Mouse (Mus musculus) lung, postnatal 25 days (tissue): ENCODE measurements around the gene Bicdl2.

Experiments
- DNase-seq: peaks from one replicate; pipeline ENCODE4 v3.0.0; 2022; ENCODE audit warnings: low spot score

Bicdl2 gene

DNA sequence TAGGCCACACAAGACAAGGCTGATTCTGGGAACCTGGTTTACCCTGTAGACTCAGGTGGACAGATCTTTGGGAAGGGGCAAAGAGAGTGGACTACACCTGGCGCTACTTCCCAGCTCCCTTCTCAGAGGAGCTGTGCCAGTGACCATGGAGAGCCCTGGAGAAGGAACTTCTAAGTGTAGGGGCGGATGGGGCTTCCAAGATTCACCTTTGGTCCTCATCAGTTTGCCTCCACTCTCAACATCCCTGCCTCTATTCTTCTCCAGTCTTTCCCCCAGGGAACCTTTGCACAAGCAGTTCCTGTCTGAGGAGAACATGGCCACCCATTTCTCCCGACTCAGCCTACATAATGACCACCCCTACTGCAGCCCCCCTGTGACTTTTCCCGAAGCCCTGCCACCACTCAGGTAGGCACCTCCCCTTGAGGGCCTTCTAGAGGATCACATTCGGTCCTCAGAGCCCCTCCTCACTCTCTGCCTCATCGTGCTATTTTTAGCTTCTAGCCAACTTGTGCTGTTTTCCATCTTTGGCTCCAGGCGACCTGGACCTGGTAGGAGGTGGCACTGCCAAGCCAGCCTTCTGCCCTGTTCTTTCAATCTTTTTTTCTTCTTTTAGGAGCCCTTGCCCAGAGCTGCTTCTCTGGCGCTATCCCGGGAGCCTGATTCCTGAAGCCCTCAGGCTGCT is 14.1 kb downstream of the Bicdl2 start:
- no peak for DNase-seq

DNA sequence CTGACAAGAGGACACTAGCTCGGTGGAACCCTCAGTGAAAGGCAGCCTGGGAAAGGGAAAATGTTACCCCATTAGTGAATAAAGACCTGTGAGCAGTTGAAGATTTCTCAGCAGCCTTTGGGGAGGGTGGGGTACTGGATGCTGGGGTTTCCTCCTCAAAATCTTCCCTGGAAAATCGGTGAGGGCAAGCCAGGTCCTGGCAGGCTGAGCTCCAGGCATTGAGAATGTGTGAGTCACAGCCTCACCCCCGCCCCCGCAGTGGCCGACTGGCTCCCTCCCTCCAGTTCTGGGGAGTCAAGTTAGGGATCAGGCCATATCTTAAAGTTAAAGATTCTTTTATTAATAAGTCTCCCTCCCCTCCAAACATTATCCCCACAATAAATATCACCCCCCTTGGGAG is 14.8 kb downstream of the Bicdl2 start:
- DNase-seq = peak; percentile 48

DNA sequence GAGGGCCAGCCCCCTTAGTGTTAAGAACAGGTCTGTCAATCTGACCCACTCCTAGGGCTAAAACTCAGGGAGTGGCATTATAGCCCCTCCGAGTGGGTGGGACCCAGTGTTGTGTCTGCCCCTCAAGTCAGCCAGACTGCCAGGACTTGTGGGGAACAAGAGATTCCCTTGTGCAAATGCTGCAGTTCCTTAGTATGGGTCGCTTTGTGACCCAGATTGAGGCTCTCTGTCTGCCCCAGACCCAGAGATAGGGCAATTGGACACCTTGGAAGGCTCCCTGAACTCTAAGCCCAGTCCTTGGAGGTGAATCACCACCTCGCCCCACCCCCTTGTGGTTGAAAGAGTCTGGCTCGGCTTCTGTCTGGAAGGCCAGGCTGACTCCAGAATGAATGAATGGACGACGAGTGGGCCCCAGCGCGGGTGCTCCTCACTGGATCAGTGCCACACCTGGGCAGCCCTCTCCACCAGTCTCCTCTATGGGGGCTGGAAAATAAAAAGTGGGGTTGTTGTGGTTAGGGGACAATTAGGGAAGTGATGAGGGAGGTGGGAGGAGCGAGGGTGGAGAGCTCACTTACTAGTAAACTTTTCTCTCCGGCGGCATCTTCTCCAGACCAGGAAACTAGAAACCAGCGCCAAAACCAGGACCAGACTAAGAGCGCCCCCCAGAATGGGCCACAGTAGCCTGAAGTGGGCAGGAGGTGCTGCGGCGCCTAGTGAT is 15.4 kb downstream of the Bicdl2 start:
- peak; percentile 48 for DNase-seq

DNA sequence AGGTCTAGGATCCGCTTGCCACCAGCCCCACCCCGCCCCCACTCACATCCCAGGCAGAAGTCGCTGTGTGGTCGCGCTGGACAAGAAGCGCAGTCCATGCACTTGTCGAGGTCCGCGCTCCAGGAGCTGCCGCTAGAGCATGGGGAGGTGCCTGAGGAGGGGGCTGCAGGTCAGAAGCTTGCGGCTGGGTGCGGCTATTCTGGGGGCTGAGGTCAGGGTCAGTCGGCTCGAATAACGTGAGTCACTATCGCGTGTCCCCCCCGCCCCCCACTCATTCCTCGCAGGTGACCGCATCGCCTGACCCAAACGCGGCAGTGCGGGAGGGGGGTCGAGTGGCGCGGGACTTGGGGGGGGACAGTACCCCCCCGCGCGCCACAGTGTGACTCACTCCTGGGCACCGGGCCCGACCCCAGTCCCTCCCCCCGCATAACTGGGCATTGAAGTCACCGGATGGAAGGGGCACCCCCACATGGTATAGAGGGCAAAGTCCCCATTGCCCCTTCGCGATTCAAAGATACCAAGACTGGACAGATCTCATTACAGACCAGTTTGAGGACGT is 16.2 kb downstream of the Bicdl2 start:
- no peak for DNase-seq

- DNase-seq = peak; percentile 89
These were observed 17.0 kb downstream of the Bicdl2 start, which contains the start of gene Tnfrsf12a for GRCm38 (mm10) chr17:23677236-23677679. TSS of gene Tnfrsf12a (minus strand) at chr17:23677468.

DNA sequence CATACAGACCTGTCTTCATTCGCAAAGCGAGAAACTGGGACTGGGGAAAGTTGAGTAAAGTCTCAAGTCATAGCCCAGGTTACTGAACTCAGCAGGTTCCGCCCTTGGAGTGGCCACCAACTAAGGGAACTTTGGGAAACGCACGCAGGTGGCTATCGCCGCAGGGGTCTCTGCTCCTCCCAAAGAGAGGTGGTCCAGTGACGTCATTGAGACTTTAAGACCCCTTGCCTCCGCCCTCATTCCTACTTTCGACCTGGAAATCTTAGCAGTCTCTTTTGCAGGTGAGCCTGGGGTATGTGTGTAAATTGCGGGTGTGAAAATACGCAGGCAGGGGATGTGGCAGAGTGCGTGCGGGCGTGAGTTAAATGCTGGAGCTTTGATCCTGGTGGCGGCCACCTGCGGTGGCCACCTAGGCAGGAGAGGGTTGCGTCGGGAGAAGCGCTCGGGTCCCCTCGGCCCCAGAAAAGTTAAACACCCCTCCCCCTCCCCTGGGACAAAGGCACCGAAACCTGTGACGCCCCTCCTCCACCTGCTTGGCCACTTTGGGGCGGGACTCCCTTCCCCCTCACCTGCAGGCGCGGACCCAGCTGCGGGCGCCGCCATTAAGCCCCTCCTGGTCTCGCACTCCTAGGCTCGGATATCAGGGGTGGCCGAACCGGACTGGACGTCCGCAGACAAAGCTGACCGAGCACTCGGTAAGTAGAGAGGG is 19.0 kb downstream of the Bicdl2 start, which contains the start of gene Cldn6:
Cldn6 (plus strand) TSS at position 123 of the 709 bp plus-strand sequence.
- no peak for DNase-seq

GRCm38 (mm10) chr17:23680336-23680735 is 20.0 kb downstream of the Bicdl2 start:
- no peak for DNase-seq

- no peak for DNase-seq
These were observed 20.8 kb downstream of the Bicdl2 start for GRCm38 (mm10) chr17:23681086-23681485.

DNA sequence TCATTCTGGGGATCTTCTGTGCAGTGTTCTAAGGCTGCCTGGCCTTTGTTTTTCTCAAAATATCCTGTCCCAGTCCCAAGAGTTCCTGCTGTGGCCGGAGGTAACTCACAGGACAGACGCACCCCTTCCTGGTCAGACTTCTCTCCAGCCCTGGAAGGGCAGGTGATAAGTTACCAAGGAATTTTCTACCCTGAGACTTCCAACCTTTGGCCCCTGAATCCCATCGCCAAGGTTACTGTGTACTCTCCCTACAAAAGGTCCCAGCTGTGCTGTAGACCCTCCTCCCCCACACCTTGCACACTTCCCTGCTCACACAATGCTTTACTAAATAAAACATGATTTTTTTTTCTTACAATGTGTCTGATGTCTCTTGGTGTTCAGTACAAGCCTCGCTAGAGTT is 21.8 kb downstream of the Bicdl2 start:
- DNase-seq = no peak

- DNase-seq = no peak
These were observed 22.2 kb downstream of the Bicdl2 start for GRCm38 (mm10) chr17:23682530-23682929.

DNA sequence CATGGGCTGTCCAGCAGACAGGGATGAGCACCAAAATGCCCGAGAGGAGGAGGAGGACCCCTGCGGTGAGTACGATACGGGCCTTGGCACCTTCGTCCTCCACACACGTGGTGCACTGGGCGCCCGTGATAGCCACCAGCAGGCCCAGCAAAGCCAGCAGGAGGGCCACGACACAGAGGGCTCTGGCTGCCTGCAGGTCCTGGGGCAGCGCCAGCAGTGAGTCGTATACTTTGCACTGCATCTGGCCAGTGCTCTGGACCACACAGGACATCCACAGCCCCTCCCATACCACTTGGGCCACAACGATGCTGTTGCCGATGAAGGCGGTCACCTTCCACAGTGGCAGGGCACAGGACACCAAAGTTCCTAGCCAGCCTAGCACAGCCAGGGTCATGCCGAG is 22.9 kb downstream of the Bicdl2 start:
- no peak for DNase-seq

GRCm38 (mm10) chr17:23683856-23684672 is 23.8 kb downstream of the Bicdl2 start, which contains the start of gene Cldn9:
TSS of gene Cldn9 (minus strand) at chr17:23684026.
- no peak for DNase-seq

- DNase-seq = no peak
These were observed 34.2 kb downstream of the Bicdl2 start for GRCm38 (mm10) chr17:23694491-23694890.

DNA sequence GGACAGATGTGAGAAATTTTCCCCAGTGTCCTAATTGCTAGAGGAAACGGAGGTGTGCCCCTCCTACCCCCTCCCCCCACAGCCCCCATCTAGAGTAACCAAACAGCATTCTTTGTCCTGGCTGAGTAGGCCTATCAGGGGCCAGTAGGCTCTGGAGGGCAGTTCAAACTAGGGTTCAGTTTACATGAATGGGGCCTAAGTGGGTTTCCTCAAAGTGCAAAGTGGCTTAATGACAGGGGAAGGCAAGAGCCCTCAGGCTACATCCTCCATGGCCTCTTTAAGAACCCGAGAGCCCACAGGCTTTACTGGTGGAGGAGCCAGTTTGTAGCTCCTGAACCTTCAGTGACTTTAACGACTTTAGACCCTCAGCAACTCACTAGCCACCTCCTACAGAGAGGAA is 35.5 kb downstream of the Bicdl2 start:
- DNase-seq = no peak

DNA sequence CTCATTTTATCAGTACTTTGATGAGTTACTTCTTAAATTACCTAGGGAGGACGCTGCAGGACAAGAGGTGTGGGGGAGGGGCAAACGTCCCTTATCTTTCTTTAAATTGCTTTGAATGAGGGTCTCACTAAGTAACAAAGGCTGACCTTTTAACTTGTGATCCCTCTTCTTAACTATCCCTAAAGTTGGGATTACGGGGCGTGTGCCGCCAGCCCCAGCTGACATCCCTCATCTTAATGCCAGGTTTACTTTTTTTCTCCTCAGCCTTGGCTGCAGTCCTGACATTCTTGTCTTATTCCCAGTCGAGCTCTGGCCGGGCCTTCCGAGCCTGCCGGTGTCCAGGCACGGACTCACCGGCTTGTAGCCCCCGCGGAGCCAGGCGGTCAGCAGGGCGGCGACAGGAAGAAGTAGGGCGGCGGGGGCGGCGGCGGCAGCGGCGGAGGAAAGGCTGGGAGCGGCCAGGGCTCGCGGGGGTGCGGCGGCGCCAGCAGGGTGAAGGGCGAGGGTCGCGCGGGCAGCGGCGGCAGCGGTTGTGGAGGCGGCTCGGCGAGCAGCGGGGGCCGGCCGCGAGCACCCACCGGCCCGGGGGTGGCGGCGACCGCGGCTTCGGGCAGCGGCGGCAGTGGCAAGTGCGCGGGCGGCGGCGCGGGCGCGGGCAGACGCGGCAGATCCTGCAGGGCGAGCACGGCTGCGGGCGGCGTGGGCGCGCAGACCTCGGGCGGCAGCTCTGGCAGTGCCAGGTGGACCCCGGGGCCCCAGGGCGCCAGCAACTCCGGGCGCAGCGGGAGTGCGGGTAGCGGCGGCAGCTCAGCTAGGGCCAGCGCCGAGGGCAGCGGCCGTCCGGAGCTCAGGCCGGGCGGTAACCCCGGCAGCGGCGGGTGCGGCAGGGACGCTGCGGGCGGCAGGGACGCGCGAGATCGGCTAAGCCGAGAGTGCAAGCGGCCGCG is 39.1 kb downstream of the Bicdl2 start:
- DNase-seq = peak; percentile 37

- DNase-seq = peak; percentile 93
These were observed 39.8 kb downstream of the Bicdl2 start for GRCm38 (mm10) chr17:23700079-23700478.

DNA sequence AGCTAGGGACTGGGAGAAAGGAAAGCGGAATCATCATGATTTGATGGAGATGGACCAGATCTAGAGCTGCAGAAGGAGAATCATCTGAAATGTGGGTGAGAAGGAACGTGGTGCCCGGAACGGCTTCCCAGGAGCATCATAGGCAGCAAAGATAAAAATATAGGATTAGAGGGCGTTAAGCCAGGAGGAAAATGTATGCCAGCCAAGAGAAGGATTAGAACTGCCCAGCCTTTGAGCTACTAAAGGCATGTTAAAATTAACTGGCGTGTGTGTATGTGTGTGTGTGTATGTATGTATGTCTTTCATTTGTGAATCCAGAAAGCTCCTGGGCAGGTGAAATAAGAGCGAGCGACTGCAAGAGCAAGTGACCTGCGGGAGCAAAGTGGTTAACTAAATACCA is 43.0 kb downstream of the Bicdl2 start:
- DNase-seq = no peak

- no peak for DNase-seq
These were observed 44.4 kb downstream of the Bicdl2 start for GRCm38 (mm10) chr17:23704741-23705140.

DNA sequence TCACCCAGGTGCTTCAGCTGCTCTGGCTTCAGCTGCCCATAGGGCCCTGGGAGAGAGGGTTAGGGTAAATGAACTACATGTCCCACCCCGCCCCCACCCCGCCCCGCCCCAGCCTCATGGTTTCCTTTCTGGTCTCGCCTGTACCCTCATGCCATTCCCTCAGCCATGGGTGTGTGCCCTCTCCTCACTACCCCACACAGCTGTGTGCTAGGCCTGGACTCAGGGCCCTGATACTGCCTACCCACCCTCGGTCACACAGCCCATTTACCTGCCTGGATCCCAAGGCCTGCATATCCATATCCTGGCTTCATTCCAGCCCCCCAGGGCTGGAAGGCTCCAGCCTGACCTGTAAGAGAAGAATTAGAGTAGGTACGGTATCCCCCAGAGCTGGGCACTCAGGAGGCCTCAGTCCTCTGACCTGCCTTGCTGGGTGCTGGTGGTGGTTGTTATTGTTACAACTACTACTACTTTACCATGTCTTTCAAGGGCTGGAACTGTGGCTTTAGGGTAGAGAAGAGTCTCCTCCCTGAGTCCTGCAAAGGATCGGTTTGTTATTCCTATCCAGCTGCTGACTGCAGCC is 45.3 kb downstream of the Bicdl2 start:
- no peak for DNase-seq

GRCm38 (mm10) chr17:23706212-23706611 is 45.9 kb downstream of the Bicdl2 start:
- DNase-seq = peak; percentile 69
